Mouse (Mus musculus) embryonic fibroblast, embryonic 13.5 days (primary cell): ENCODE data around the gene Idua. TPM values are rescaled to one million over a fixed set of nuclear protein-coding genes. Genes with fewer than 3 reads are reported as not detected.
A peak's percentile ranks its signal among the peaks of the same experiment; 100 is the strongest.

Source experiments
- H3K27ac ChIP-seq: 2 replicates; pipeline ENCODE4 v1.5.1; 2012; ENCODE audit warnings: low read length, control low read depth, inconsistent platforms; ENCODE audit not compliant: insufficient read depth
- H3K4me1 ChIP-seq: 2 replicates; pipeline ENCODE4 v1.6.1; 2011; ENCODE audit warnings: low read length; ENCODE audit not compliant: control insufficient read depth, insufficient read depth
- H3K4me3 ChIP-seq: 2 replicates; pipeline ENCODE4 v1.5.1; 2011; ENCODE audit warnings: mild to moderate bottlenecking, control low read depth, low read length; ENCODE audit not compliant: insufficient read depth
- CTCF ChIP-seq: IDR thresholded peaks from 2 replicates; pipeline ENCODE4 v1.5.1; 2011; ENCODE audit warnings: mild to moderate bottlenecking, control low read depth, low read length, moderate library complexity, borderline replicate concordance; ENCODE audit not compliant: insufficient read depth
- POLR2A ChIP-seq: IDR thresholded peaks from 2 replicates; pipeline ENCODE4 v1.6.1; 2011; ENCODE audit warnings: low read depth, mild to moderate bottlenecking, control low read depth, low read length, moderate library complexity
- polyA plus RNA-seq: library from polyadenylated mRNA; stranded (reverse); fragments of >200 nt; gene quantifications from 2 replicates; pipeline ENCODE4 v1.2.4, GENCODE M21; 2011; ENCODE audit warnings: low read depth; ENCODE audit not compliant: missing spikeins, insufficient read length

Gene Idua
- polyA plus RNA-seq, 1 experiment = 17.9 TPM

DNA sequence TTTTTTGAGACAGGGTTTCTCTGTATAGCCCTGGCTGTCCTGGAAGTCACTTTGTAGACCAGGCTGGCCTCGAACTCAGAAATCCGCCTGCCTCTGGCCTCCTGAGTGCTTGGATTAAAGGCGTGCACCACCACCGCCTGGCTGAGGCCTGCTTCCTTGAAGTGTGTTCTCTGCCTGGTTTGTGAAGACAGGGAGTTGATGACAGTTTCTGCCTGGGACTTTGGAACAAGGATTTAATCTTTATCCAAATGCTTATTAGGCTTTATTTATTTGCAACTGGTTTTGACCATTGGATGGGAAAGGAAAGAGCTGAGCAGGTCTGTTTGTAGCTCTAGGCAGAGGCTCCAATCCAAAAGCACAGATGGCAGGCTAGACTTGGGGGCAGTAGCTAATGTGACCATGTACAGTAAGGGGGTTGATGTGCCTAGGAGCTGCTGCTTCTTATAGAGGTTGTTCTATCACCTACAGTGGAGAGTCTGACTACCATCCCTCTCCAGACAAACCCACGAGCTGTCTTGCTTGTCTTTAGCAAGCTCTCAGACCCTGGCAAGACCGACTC is 18.2 kb downstream of the Idua start:
- H3K27ac ChIP-seq = no peak overlapping the region
- TF ChIP-seq CTCF = no peak
- TF ChIP-seq POLR2A = no peak
- H3K4me3 ChIP-seq = no peak overlapping the region
- H3K4me1 ChIP-seq = peaks cover 8% of the 10 kb centered on the region

DNA sequence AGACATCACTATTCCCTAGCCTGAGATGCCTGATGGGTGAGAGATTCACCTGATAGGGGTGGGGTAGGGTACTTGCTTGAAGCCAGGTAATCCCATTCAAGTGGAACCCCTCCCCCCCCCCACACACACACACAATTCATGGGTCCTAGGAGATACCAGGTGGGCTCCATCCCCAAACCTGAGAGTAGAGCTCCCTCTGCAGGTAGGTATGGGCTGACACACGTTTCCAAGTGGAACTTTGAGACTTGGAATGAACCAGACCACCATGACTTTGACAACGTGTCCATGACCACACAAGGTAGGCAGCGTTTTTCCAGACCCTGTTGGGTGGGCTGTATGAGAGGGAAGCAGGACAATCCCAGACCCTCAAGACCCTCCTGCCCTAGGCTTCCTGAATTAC is 19.8 kb downstream of the Idua start:
- TF ChIP-seq POLR2A (no peak), CTCF (no peak)
- H3K27ac ChIP-seq = no peak overlapping the region
- peaks cover 8% of the 10 kb centered on the region for H3K4me1 ChIP-seq
- no peak overlapping the region for H3K4me3 ChIP-seq

GRCm38 (mm10) chr5:108680871-108681270 is 20.7 kb downstream of the Idua start:
- 0 out of 2 replicates have a peak overlapping the region, but pooled peaks have one; percentile 6 for H3K27ac ChIP-seq
- H3K4me1 ChIP-seq = peaks cover 8% of the 10 kb centered on the region
- no peak for TF ChIP-seq CTCF
- no peak for TF ChIP-seq POLR2A
- no peak overlapping the region for H3K4me3 ChIP-seq

- Histone ChIP-seq H3K4me3 (no peak overlapping the region), H3K4me1 (no peaks in the 10 kb centered on the region), H3K27ac (no peak overlapping the region)
- TF ChIP-seq POLR2A (no peak), CTCF (no peak)
These were observed 29.0 kb downstream of the Idua start for GRCm38 (mm10) chr5:108689091-108689490.

DNA sequence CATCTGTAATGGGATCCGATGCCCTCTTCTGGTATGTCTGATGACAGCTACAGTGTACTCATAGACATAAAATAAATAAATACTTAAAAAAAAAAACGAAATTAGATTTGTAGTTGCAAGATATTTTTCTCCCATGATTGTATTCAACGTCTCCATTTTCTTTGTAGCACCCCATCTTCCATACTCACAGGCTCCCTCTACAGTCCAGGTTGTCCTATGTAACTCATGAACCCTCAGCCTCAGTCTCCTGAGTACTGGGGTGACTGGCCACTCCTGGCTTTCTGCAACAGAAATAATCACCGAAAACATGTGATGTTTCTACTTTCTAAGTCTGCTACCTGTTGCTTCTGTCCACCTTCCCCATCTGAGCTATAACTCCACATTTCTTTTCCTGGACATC is 31.0 kb downstream of the Idua start:
- no peak overlapping the region for H3K27ac ChIP-seq
- TF ChIP-seq POLR2A (no peak), CTCF (no peak)
- H3K4me3 ChIP-seq = no peak overlapping the region
- no peaks in the 10 kb centered on the region for H3K4me1 ChIP-seq

DNA sequence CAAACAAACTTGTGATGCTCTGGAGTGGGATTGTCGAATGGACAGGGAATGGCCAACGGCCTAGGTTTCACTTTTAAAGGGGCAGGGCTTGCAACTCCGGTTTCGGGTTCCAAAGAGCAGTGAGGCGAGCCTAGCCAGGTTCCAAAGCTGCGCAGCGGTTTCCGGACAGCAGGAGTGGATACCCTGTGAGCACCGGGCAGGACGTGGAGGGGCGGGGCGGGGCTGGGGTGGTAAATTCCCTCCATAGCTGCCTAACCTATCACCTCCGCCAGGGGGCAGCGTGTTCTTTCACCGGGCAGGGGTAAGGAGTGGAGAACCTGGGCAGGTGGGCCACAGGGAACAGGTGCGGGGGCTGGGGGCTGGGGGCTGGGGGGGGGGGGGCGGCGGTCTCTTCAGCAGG is 32.1 kb downstream of the Idua start, which contains the start of gene Fgfrl1:
Gene Fgfrl1 (plus strand): TSS at position 112 of the 400 bp plus-strand sequence.
- H3K27ac ChIP-seq = no peak within 1 kb of the TSS
- TF ChIP-seq CTCF = peak; percentile 32; the same call in 1 of the 2 replicates
- no peak for TF ChIP-seq POLR2A
- peak within 1 kb of the TSS; percentile 20 for H3K4me3 ChIP-seq
- H3K4me1 ChIP-seq = no peaks in the 10 kb centered on the region

DNA sequence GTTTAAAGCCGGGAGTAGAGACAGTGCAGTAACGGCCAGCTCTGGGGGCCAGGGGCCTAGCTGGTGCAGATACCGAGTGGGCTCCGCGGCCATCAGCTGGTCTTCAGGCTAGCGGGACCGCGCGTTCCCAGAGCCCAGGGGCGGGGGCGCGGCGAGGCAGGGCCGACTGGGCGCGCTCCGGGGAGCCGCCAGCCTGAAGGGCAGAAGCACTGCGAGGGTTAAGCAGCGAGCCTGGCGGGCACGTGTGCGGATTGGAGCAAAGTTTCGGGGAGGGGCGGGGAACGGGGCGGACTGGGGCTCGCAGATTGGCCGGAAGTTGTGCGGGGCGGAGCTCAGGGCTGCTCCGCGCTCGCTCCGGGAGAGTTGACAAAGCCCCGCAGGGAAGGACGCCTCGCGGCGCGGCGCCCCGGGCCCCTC is 33.7 kb downstream of the Idua start:
- Histone ChIP-seq H3K27ac (no peak overlapping the region), H3K4me3 (peak overlapping the region; percentile 72), H3K4me1 (no peaks in the 10 kb centered on the region)
- TF ChIP-seq CTCF (no peak), POLR2A (peak; percentile 60)

DNA sequence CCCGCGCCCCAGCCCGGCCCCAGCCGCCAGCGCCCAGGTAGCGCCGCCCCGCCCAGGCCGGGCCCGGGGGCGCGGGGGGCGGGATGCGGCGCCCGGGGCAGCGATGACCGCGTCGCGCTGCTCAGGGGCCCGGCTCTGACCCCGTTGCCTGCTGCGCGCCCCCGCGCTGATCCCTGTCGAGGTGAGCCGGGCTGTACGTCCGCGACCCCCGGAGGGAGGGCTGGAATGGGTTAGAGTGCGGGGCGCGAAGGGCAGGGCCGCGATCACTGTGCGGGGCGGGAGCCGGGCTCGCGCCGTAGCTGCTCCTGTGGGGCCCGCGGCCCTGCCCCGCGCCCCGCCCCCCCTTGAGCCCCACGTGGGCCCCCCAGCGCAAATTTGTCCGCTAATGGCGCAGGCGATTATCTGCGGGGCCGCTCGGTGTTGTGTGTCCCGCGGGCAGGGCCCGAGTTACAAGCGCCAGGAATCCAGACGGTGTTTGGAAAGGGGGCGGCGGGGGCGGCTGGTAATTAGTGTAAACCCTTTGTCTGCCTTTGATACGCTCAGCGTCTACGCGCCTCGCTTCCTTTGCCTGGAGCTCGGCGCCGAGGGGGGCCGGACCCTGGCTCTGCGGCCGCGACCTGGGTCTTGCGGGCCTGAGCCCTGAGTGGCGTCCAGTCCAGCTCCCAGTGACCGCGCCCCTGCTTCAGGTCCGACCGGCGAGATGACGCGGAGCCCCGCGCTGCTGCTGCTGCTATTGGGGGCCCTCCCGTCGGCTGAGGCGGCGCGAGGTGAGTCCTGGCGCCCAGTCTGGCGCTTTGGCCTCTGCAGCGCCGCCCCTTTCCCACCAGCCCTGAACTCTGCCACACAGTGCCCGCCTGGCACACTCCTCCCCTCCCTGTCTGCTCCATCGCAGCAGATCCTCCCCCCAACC is 34.5 kb downstream of the Idua start:
- Histone ChIP-seq H3K27ac (no peak overlapping the region), H3K4me3 (peak overlapping the region; percentile 72), H3K4me1 (no peaks in the 10 kb centered on the region)
- no peak for TF ChIP-seq POLR2A
- TF ChIP-seq CTCF = no peak

DNA sequence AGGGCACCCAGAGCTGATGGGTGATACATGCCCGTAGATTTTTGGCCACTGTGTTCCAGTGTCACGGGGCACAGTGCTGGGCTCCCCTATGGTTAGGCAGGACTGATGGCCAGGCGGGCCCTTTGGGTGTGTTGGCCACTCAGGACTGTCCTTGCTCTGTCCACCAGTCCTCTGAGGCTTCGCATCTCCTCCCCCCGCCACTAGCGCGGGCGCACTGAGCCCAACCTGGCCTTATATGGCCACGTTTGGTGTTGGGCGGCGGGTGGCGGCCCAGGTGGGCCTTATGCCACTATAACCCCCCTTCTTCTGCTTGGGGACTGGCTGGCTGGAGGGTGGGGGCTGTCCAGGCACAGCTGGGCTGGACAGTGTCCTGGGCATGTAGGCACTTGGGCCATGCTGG is 35.7 kb downstream of the Idua start:
- Histone ChIP-seq H3K27ac (no peak overlapping the region), H3K4me1 (no peaks in the 10 kb centered on the region), H3K4me3 (no peak overlapping the region)
- TF ChIP-seq POLR2A (no peak), CTCF (no peak)

DNA sequence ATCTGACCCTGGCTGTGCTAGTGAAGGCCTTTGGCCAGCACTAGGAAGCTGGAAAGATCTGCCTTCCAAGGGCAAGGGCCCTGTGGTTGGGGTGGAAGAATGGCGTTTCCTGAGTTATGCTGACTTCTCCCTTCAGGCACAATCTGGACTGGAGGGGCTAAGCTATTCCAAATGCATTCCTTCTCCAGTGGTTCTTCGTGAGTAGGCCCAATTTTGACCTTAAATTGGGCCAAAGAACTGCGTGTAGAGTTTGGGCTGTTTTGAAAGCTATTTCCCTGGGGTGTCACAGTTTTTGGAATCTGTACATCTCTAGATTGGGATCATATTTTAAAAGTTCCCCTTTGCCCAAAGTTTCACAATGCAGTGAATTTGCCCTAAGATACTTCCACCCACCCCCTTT is 36.4 kb downstream of the Idua start:
- Histone ChIP-seq H3K4me1 (no peaks in the 10 kb centered on the region), H3K4me3 (no peak overlapping the region), H3K27ac (0 out of 2 replicates have a peak overlapping the region, but pooled peaks have one; percentile 20)
- TF ChIP-seq POLR2A (no peak), CTCF (no peak)
